Mouse (Mus musculus) midbrain, embryonic 10.5 days (tissue): ENCODE measurements at regions not wholly inside any gene's neighbourhood (a gene's known extent, or its start where the extent isn't known, plus 50 kb on each side); places are given as distances from the start of the nearest gene placed in this dataset.

ENCODE experiments used
- DNase-seq: peaks from one replicate; pipeline ENCODE4 v3.0.0-alpha.2; 2017; ENCODE audit warnings: low spot score
- H3K27ac ChIP-seq: fragments of 300-500 bp; sonication (generic); replicated peaks from 2 replicates; pipeline ENCODE4 v1.5.1; 2016; ENCODE audit warnings: mild to moderate bottlenecking
- H3K27me3 ChIP-seq: fragments of 300-500 bp; sonication (generic); 2 replicates; pipeline ENCODE4 v1.6.1; 2016; ENCODE audit warnings: low read depth, mild to moderate bottlenecking; ENCODE audit not compliant: poor library complexity, severe bottlenecking
- H3K36me3 ChIP-seq: fragments of 300-500 bp; sonication (generic); 2 replicates; pipeline ENCODE4 v1.6.1; 2016; ENCODE audit warnings: mild to moderate bottlenecking, moderate library complexity
- H3K4me1 ChIP-seq: fragments of 300-500 bp; sonication (generic); 2 replicates; pipeline ENCODE4 v1.6.1; 2016
- H3K4me3 ChIP-seq: fragments of 300-500 bp; sonication (generic); 2 replicates; pipeline ENCODE4 v1.5.1; 2016; ENCODE audit warnings: mild to moderate bottlenecking, moderate library complexity
- H3K9me3 ChIP-seq: fragments of 300-500 bp; sonication (generic); replicated peaks from 2 replicates; pipeline ENCODE4 v1.6.1; 2016; ENCODE audit warnings: mild to moderate bottlenecking
- WGBS: fragments of 180-500 bp; shearing (Covaris S2); methylation state at CpG from one replicate; pipeline ENCODE4 v1.1.7; 2016; 5-methylcytosine and 5-hydroxymethylcytosine counted together

DNA sequence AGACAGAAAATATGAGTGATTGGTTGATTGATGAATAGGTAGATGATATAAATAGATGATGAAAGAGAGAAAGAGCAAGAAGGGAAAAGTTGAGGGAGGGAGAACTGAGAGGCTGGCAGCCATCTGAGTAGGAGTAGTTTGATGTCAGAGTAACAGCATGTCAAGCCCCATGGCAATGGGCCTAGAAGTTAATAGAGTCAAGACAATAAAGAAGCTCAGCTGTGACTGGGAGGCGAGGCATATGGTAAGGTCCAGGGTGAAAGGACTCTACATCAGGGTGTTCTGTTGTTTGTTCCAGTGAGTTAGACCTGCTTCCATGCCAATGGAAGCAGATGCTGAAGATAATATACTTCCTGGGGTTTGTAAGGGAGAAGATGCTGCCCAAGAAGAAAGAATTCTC lies 456.7 kb upstream of the Id2 start:
- DNase-seq = no peak
- no peak overlapping the region for H3K4me3 ChIP-seq
- no peaks in the 10 kb centered on the region for H3K27me3 ChIP-seq
- no peaks in the 10 kb centered on the region for H3K4me1 ChIP-seq
- H3K27ac ChIP-seq = no peak overlapping the region
- WGBS = 79% methylated on average over 1 of the region's 1 CpGs
- no peaks in the 10 kb centered on the region; the same call in 1 of the 2 replicates for H3K9me3 ChIP-seq
- no peaks in the 10 kb centered on the region for H3K36me3 ChIP-seq

DNA sequence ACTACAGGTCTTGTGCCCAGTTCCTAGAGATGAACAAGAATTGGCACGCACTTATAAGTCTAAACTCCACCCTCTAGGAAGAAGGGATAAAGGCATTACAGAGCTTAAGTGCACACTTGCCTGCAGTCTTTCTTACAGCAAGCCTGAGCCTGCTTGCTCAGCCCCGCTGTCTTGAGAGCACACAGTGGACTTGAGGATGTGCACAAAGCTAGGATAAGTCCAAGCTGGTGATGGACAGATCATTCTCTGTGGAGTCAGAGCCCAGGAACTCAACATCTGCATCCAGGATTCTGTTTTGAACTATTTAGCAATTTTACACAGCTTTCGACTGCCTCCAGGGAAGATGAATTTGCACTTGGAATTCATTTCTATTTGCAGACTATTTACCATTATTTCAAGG lies 452.8 kb upstream of the Id2 start:
- Histone ChIP-seq H3K4me3 (no peak overlapping the region), H3K9me3 (no peaks in the 10 kb centered on the region), H3K36me3 (no peaks in the 10 kb centered on the region), H3K27ac (no peak overlapping the region), H3K4me1 (no peaks in the 10 kb centered on the region), H3K27me3 (no peaks in the 10 kb centered on the region)
- DNase-seq = no peak
- WGBS = 92% methylated on average over 3 of the region's 3 CpGs

- WGBS = 74% methylated on average over 6 of the region's 6 CpGs
- no peak overlapping the region for H3K27ac ChIP-seq
- DNase-seq = no peak
These were observed 447.3 kb upstream of the Id2 start for GRCm38 (mm10) chr12:25544253-25544652.

GRCm38 (mm10) chr12:25534620-25534950 lies 437.6 kb upstream of the Id2 start:
- no peak for DNase-seq
- 69% methylated on average over 5 of the region's 5 CpGs for WGBS
- H3K36me3 ChIP-seq = no peaks in the 10 kb centered on the region

More at GRCm38 (mm10) chr12:25544253-25544652, 447.3 kb upstream of the Id2 start:
- Histone ChIP-seq H3K36me3 (no peaks in the 10 kb centered on the region), H3K4me1 (no peaks in the 10 kb centered on the region), H3K27me3 (no peaks in the 10 kb centered on the region), H3K9me3 (no peaks in the 10 kb centered on the region), H3K4me3 (no peak overlapping the region)

GRCm38 (mm10) chr12:25533709-25534619 lies 437.0 kb upstream of the Id2 start:
- H3K4me3 ChIP-seq = no peak overlapping the region
- DNase-seq = peak; percentile 45

More at GRCm38 (mm10) chr12:25534620-25534950, 437.6 kb upstream of the Id2 start:
- Histone ChIP-seq H3K27ac (no peak overlapping the region), H3K9me3 (no peaks in the 10 kb centered on the region), H3K4me1 (no peaks in the 10 kb centered on the region), H3K27me3 (no peaks in the 10 kb centered on the region), H3K4me3 (no peak overlapping the region)

GRCm38 (mm10) chr12:25530483-25530882 lies 433.5 kb upstream of the Id2 start:
- H3K9me3 ChIP-seq = no peaks in the 10 kb centered on the region
- no peak overlapping the region for H3K4me3 ChIP-seq
- DNase-seq = no peak
- H3K27ac ChIP-seq = no peak overlapping the region
- H3K4me1 ChIP-seq = no peaks in the 10 kb centered on the region
- WGBS = 92% methylated on average over 3 of the region's 3 CpGs
- H3K36me3 ChIP-seq = no peaks in the 10 kb centered on the region
- H3K27me3 ChIP-seq = no peaks in the 10 kb centered on the region

More at GRCm38 (mm10) chr12:25533709-25534619, 437.0 kb upstream of the Id2 start:
- Histone ChIP-seq H3K27ac (no peak overlapping the region), H3K9me3 (no peaks in the 10 kb centered on the region), H3K27me3 (no peaks in the 10 kb centered on the region), H3K4me1 (no peaks in the 10 kb centered on the region), H3K36me3 (no peaks in the 10 kb centered on the region)
- 78% methylated on average over 10 of the region's 10 CpGs for WGBS

DNA sequence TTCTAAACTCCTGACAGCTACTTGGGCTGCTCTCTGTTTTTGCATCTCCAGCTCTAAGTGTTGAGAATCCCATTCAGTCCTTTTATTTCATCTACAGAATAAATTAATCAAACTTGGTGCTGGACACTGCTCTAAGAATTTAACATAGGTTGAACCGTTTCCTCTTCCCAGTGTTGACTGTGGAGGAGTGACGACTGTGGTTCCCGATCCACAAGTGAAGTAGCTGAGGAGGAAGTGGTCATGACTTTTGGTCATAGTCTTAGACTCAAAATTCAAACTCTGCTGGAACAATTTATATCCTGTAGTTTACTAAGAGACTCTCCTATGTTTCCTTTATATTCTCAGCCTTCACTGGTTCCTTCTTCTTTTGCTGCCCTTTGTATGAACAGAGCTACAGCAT lies 432.6 kb upstream of the Id2 start:
- Histone ChIP-seq H3K4me3 (no peak overlapping the region), H3K9me3 (no peaks in the 10 kb centered on the region), H3K36me3 (no peaks in the 10 kb centered on the region), H3K27ac (no peak overlapping the region), H3K27me3 (no peaks in the 10 kb centered on the region), H3K4me1 (no peaks in the 10 kb centered on the region)
- WGBS = 93% methylated on average over 3 of the region's 3 CpGs
- no peak for DNase-seq

GRCm38 (mm10) chr12:25526639-25527038 lies 429.7 kb upstream of the Id2 start:
- no peaks in the 10 kb centered on the region for H3K9me3 ChIP-seq
- no peak overlapping the region for H3K4me3 ChIP-seq
- H3K4me1 ChIP-seq = no peaks in the 10 kb centered on the region
- H3K36me3 ChIP-seq = no peaks in the 10 kb centered on the region
- no peak overlapping the region for H3K27ac ChIP-seq
- WGBS = 93% methylated on average over 11 of the region's 11 CpGs
- H3K27me3 ChIP-seq = no peaks in the 10 kb centered on the region
- DNase-seq = no peak

GRCm38 (mm10) chr12:25516738-25517137 lies 419.8 kb upstream of the Id2 start:
- H3K9me3 ChIP-seq = no peaks in the 10 kb centered on the region
- no peak for DNase-seq
- no peaks in the 10 kb centered on the region for H3K36me3 ChIP-seq
- 85% methylated on average over 2 of the region's 2 CpGs for WGBS
- H3K4me1 ChIP-seq = no peaks in the 10 kb centered on the region
- no peak overlapping the region for H3K4me3 ChIP-seq
- no peak overlapping the region for H3K27ac ChIP-seq
- no peaks in the 10 kb centered on the region for H3K27me3 ChIP-seq

GRCm38 (mm10) chr12:25513679-25514078 lies 416.7 kb upstream of the Id2 start:
- Histone ChIP-seq H3K27me3 (no peaks in the 10 kb centered on the region), H3K27ac (no peak overlapping the region), H3K9me3 (no peaks in the 10 kb centered on the region), H3K4me1 (no peaks in the 10 kb centered on the region), H3K36me3 (no peaks in the 10 kb centered on the region), H3K4me3 (no peak overlapping the region)
- no peak for DNase-seq

- H3K4me3 ChIP-seq = no peak overlapping the region
- no peak for DNase-seq
- H3K4me1 ChIP-seq = no peaks in the 10 kb centered on the region
- no peak overlapping the region for H3K27ac ChIP-seq
- 94% methylated on average over 4 of the region's 4 CpGs for WGBS
- H3K9me3 ChIP-seq = peaks cover 11% of the 10 kb centered on the region; the same call in 1 of the 2 replicates
- no peaks in the 10 kb centered on the region for H3K36me3 ChIP-seq
- H3K27me3 ChIP-seq = no peaks in the 10 kb centered on the region
These were observed 412.7 kb upstream of the Id2 start for GRCm38 (mm10) chr12:25509666-25510065.

GRCm38 (mm10) chr12:25493233-25493632 lies 396.3 kb upstream of the Id2 start:
- Histone ChIP-seq H3K4me1 (no peaks in the 10 kb centered on the region), H3K27me3 (no peaks in the 10 kb centered on the region), H3K9me3 (no peaks in the 10 kb centered on the region), H3K27ac (no peak overlapping the region), H3K36me3 (no peaks in the 10 kb centered on the region), H3K4me3 (no peak overlapping the region)
- DNase-seq = no peak
- WGBS = 85% methylated on average over 5 of the region's 5 CpGs

DNA sequence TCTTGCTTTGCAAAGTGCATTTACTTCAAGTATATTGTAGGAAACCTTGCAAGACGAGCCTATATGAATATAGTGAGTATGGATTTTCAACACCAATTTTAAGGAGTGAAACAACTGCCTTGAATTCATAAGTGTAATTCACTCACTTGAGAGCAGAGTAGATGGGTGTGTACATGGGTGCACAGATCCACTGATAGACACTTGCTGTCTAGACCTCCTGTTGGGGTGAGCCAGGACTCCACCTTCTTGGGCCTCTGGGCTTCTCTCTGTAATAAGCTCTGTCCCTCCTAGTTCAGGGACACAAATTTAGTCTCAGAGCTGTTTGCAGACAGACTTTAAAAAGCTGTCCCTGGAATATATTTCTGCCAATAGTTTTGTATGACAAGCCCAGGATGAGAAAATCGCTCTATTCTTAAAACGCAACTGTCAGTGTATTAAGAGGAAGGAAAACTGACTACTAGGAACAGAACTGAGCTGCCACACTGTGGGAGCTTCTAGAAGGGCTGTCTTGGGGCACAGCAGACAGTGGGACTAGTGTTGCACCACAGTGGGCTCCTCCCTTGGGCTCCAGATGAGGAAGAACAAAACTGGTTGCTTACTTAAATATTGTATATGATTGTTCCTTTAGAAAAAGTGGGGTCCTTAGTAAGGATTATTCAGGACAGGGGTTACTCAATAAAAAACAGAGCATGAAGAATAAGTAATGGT lies 395.7 kb upstream of the Id2 start:
- no peaks in the 10 kb centered on the region for H3K9me3 ChIP-seq
- H3K36me3 ChIP-seq = no peaks in the 10 kb centered on the region
- no peak for DNase-seq
- WGBS = 94% methylated on average over 3 of the region's 3 CpGs
- H3K4me1 ChIP-seq = no peaks in the 10 kb centered on the region
- H3K27me3 ChIP-seq = no peaks in the 10 kb centered on the region
- no peak overlapping the region for H3K4me3 ChIP-seq
- no peak overlapping the region for H3K27ac ChIP-seq
